ENCODE assay signal across 8 mouse cellular contexts in the genomic region with DNA sequence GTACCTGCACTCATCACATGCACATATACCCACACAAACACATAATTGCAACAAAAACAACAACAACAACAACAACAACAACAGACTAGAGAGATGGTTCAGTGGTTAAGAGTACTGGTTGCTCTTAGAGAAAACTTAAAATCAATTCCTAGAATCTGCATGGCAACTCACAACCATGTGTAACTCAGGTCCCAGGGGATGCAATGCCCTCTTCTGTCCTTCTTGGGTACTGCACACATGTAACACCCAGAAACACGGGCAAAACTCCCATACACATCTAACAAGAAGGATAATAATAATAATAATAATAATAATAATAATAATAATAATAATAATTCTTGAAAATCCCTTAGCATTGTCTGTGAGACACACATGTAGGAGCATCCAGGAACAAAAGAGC. TPM values are rescaled to one million over a fixed set of nuclear protein-coding genes. Genes with fewer than 3 reads are reported as not detected.
DNase-seq lines count a peak whose midpoint lies in the region; ATAC-seq and TF ChIP-seq lines count a peak whose summit lies in the region.
"Had no signal": no experiment of that assay in that cellular context is flagged by ENCODE, and none has a peak within 500 bp of the region (broad histone marks: within the 10 kb centered on the region; RNA-seq: fewer than 3 reads in every experiment).

No protein-coding gene starts in this region.

- peaks cover 4% of the 10 kb centered on the region for H3K4me1 ChIP-seq in neural tube, embryonic 15.5 days
- H3K4me1 ChIP-seq in liver, embryonic 14.5 days (replicated peaks; ENCODE audit: control insufficient read depth in 2 of 2, insufficient read depth in 2 of 2, low read length in 1 of 2) = peaks cover 3% of the 10 kb centered on the region in 2 experiments; a peak in 3 of 4 replicates
- H3K4me1 ChIP-seq: midbrain, embryonic 12.5 days had no signal

- no peak overlapping the region for H3K4me3 ChIP-seq in neural tube, embryonic 15.5 days (replicated peaks)
- no peak overlapping the region for H3K4me3 ChIP-seq in liver, embryonic 14.5 days (ENCODE audit: insufficient read depth in 1 of 2, low read depth in 2 of 2, low read length in 2 of 2)
- H3K4me3 ChIP-seq: midbrain, embryonic 12.5 days had no signal

- no peaks in the 10 kb centered on the region for H3K36me3 ChIP-seq in neural tube, embryonic 15.5 days
- no peaks in the 10 kb centered on the region for H3K36me3 ChIP-seq in liver, embryonic 14.5 days (replicated peaks; ENCODE audit: control insufficient read depth, insufficient read depth, low read depth)
- H3K36me3 ChIP-seq: midbrain, embryonic 12.5 days had no signal

- no peak for TF ChIP-seq EP300 in liver, embryonic 14.5 days (IDR thresholded peaks at IDR 0.05; ENCODE audit: low read depth)

- H3K27me3 ChIP-seq in neural tube, embryonic 15.5 days (replicated peaks) = no peaks in the 10 kb centered on the region
- no peaks in the 10 kb centered on the region for H3K27me3 ChIP-seq in liver, embryonic 14.5 days (ENCODE audit: control insufficient read depth, insufficient read depth, low read length)
- H3K27me3 ChIP-seq: midbrain, embryonic 12.5 days had no signal

- WGBS in neural tube, embryonic 15.5 days = 21% methylated on average over 1 of the region's 1 CpGs
- 17% methylated on average over 1 of the region's 1 CpGs for WGBS in liver, embryonic 14.5 days (ENCODE audit: insufficient replicate concordance)

- no peak overlapping the region for H3K4me2 ChIP-seq in neural tube, embryonic 15.5 days
- no peak overlapping the region for H3K4me2 ChIP-seq in liver, embryonic 14.5 days (ENCODE audit: low read depth)
- H3K4me2 ChIP-seq: midbrain, embryonic 12.5 days had no signal

- no peak for ATAC-seq in neural tube, embryonic 15.5 days (ENCODE audit: low FRiP score)
- no peak for ATAC-seq in liver, embryonic 14.5 days (ENCODE audit: insufficient read depth)

- peak; percentile 41 for DNase-seq in neural tube, embryonic 10.5 days (ENCODE audit: extremely low spot score, low spot score)
- DNase-seq in adipocyte (ENCODE audit: low spot score) = peak; percentile 74
- DNase-seq in embryo, embryonic 10 days (ENCODE audit: low spot score) = peak; percentile 82
- DNase-seq in heart, postnatal 25 days (ENCODE audit: low spot score) = peak; percentile 14
- peak in 1 of 3 experiments; percentile 31 for DNase-seq in liver, embryonic 14.5 days (ENCODE audit: low read depth in 3 of 3, low spot score in 3 of 3)
- peak; percentile 40 for DNase-seq in retina, postnatal 7 days (ENCODE audit: low read depth, low spot score)

- no peak overlapping the region for H3K27ac ChIP-seq in neural tube, embryonic 15.5 days (replicated peaks)
- H3K27ac ChIP-seq in liver, embryonic 14.5 days = no peak overlapping the region
- H3K27ac ChIP-seq: midbrain, embryonic 12.5 days had no signal

- intact Hi-C loops in heart, postnatal 25 days (cut with DNase I) = loop anchor here (1.0 kb wide), 1 partner anchor 156 kb away; no protein-coding TSS in a partner anchor

- H3K9ac ChIP-seq in neural tube, embryonic 15.5 days (replicated peaks) = no peak overlapping the region
- H3K9ac ChIP-seq in liver, embryonic 14.5 days (replicated peaks) = no peak overlapping the region
- H3K9ac ChIP-seq: midbrain, embryonic 12.5 days had no signal

- no peaks in the 10 kb centered on the region for H3K9me3 ChIP-seq in neural tube, embryonic 15.5 days (replicated peaks)
- no peaks in the 10 kb centered on the region for H3K9me3 ChIP-seq in liver, embryonic 14.5 days (ENCODE audit: control insufficient read depth, low read length)
- H3K9me3 ChIP-seq: midbrain, embryonic 12.5 days had no signal

- TF ChIP-seq CTCF in liver, embryonic 14.5 days (IDR thresholded peaks at IDR 0.05; ENCODE audit: low read depth) = peak; percentile 80

RNA-seq across cellular contexts. Expression of gene Dguok, which starts 5.7 kb away (rescaled TPM):
- polyA plus RNA-seq in neural tube, embryonic 15.5 days (2015; fragmentation: Nextera tagmentation; extraction: Ambion mirVana) = 74.3 and 74.4 TPM in 2 replicates
- 10 to 100 TPM; 32.8 to 35.2 TPM for total RNA-seq in heart, postnatal 25 days (2021)
- 14.6 and 16.8 TPM in 2 replicates for polyA plus RNA-seq in liver, embryonic 14.5 days (2012; rRNA removed)
- polyA plus RNA-seq in liver, embryonic 14.5 days (2014; fragmentation: Nextera tagmentation; extraction: Ambion mirVana) = 21.6 and 27.2 TPM in 2 replicates

RNA-seq across cellular contexts. Expression of gene Actg2, which starts 23.6 kb away (rescaled TPM):
- polyA plus RNA-seq in neural tube, embryonic 15.5 days (2015; fragmentation: Nextera tagmentation; extraction: Ambion mirVana) = 2.3 and 128 TPM in 2 replicates
- total RNA-seq in heart, postnatal 25 days (2021) = 1 to 10 TPM; 1.6 to 2.2 TPM
- polyA plus RNA-seq in liver, embryonic 14.5 days (2012; rRNA removed) = 2.3 and 2.7 TPM in 2 replicates
- polyA plus RNA-seq in liver, embryonic 14.5 days (2014; fragmentation: Nextera tagmentation; extraction: Ambion mirVana) = 1.4 and 2.4 TPM in 2 replicates

RNA-seq across cellular contexts. Expression of gene Tet3, which starts 53.6 kb away (rescaled TPM):
- polyA plus RNA-seq in neural tube, embryonic 15.5 days (2015; fragmentation: Nextera tagmentation; extraction: Ambion mirVana) = 57.9 and 58.9 TPM in 2 replicates
- 10 to 100 TPM; 32.6 to 40.8 TPM for total RNA-seq in heart, postnatal 25 days (2021)
- 3.0 and 3.1 TPM in 2 replicates for polyA plus RNA-seq in liver, embryonic 14.5 days (2012; rRNA removed)
- polyA plus RNA-seq in liver, embryonic 14.5 days (2014; fragmentation: Nextera tagmentation; extraction: Ambion mirVana) = 7.7 and 8.3 TPM in 2 replicates
